Mouse (Mus musculus) stomach, embryonic 15.5 days (tissue): ENCODE measurements at regions not wholly inside any gene's neighbourhood (a gene's known extent, or its start where the extent isn't known, plus 50 kb on each side); places are given as distances from the start of the nearest gene placed in this dataset.
"Not testable (repeated sequence)": the region's sequence is repeated elsewhere in the genome, so short reads cannot be mapped to it uniquely, and the experiment has no call there.

Experiments used
- ATAC-seq: fragments of 200-750 bp; cut with Nextera tagmentation; 2 replicates; pipeline ENCODE4 v1.8.0; 2017; ENCODE audit warnings: low read depth, moderate number of reproducible peaks, moderate TSS enrichment; ENCODE audit not compliant: insufficient read depth, low FRiP score
- H3K27ac ChIP-seq: fragments of 300-500 bp; sonication (generic); 2 replicates; pipeline ENCODE4 v1.5.1; 2015; ENCODE audit warnings: mild to moderate bottlenecking, inconsistent platforms
- H3K27me3 ChIP-seq: fragments of 300-500 bp; sonication (generic); replicated peaks from 2 replicates; pipeline ENCODE4 v1.6.1; 2015; ENCODE audit warnings: inconsistent platforms
- H3K36me3 ChIP-seq: fragments of 300-500 bp; sonication (generic); 2 replicates; pipeline ENCODE4 v1.6.1; 2015; ENCODE audit warnings: inconsistent platforms
- H3K4me1 ChIP-seq: fragments of 300-500 bp; sonication (generic); 2 replicates; pipeline ENCODE4 v1.6.1; 2015; ENCODE audit warnings: inconsistent platforms
- H3K4me2 ChIP-seq: fragments of 300-500 bp; sonication (generic); 2 replicates; pipeline ENCODE4 v1.6.1; 2015; ENCODE audit warnings: mild to moderate bottlenecking, inconsistent platforms
- H3K4me3 ChIP-seq: fragments of 300-500 bp; sonication (generic); replicated peaks from 2 replicates; pipeline ENCODE4 v1.5.1; 2015; ENCODE audit warnings: inconsistent platforms
- H3K9ac ChIP-seq: fragments of 300-500 bp; sonication (generic); 2 replicates; pipeline ENCODE4 v1.6.1; 2015; ENCODE audit warnings: inconsistent platforms
- H3K9me3 ChIP-seq: fragments of 300-500 bp; sonication (generic); 2 replicates; pipeline ENCODE4 v1.6.1; 2016; ENCODE audit warnings: inconsistent platforms
- WGBS: fragments of 180-500 bp; shearing (Covaris S2); methylation state at CpG from one replicate; pipeline ENCODE4 v1.1.7; 2015; 5-methylcytosine and 5-hydroxymethylcytosine counted together

- Histone ChIP-seq H3K9me3 (no peaks in the 10 kb centered on the region), H3K9ac (no peak overlapping the region), H3K27me3 (no peaks in the 10 kb centered on the region), H3K4me1 (no peaks in the 10 kb centered on the region), H3K36me3 (no peaks in the 10 kb centered on the region), H3K27ac (no peak overlapping the region), H3K4me3 (no peak overlapping the region), H3K4me2 (no peak overlapping the region)
- ATAC-seq: no peak
- 52% methylated on average over 5 of the region's 5 CpGs for WGBS
Measured at GRCm38 (mm10) chr6:66401868-66402440, 133.2 kb upstream of the Mad2l1 start.

GRCm38 (mm10) chr6:66414822-66415221, 120.4 kb upstream of the Mad2l1 start:
- no peaks in the 10 kb centered on the region for H3K9me3 ChIP-seq
- no peaks in the 10 kb centered on the region for H3K27me3 ChIP-seq
- ATAC-seq: no peak
- H3K36me3 ChIP-seq: no peaks in the 10 kb centered on the region
- WGBS: 38% methylated on average over 4 of the region's 4 CpGs
- no peak overlapping the region for H3K9ac ChIP-seq
- no peak overlapping the region for H3K4me2 ChIP-seq
- no peak overlapping the region for H3K27ac ChIP-seq
- H3K4me3 ChIP-seq: no peak overlapping the region
- H3K4me1 ChIP-seq: no peaks in the 10 kb centered on the region

- H3K27ac ChIP-seq: no peak overlapping the region
- no peaks in the 10 kb centered on the region for H3K27me3 ChIP-seq
- no peak overlapping the region for H3K9ac ChIP-seq
- H3K4me1 ChIP-seq: no peaks in the 10 kb centered on the region
- no peak for ATAC-seq
- H3K36me3 ChIP-seq: no peaks in the 10 kb centered on the region
- no peak overlapping the region for H3K4me2 ChIP-seq
- WGBS: 64% methylated on average over 7 of the region's 7 CpGs
- no peaks in the 10 kb centered on the region for H3K9me3 ChIP-seq
- no peak overlapping the region for H3K4me3 ChIP-seq
Measured at GRCm38 (mm10) chr6:66419452-66420041, 115.6 kb upstream of the Mad2l1 start.

GRCm38 (mm10) chr6:66428370-66428769, 106.8 kb upstream of the Mad2l1 start:
- Histone ChIP-seq H3K36me3 (no peaks in the 10 kb centered on the region), H3K9ac (no peak overlapping the region), H3K4me2 (no peak overlapping the region), H3K27ac (no peak overlapping the region), H3K4me3 (no peak overlapping the region), H3K9me3 (no peaks in the 10 kb centered on the region), H3K4me1 (no peaks in the 10 kb centered on the region), H3K27me3 (no peaks in the 10 kb centered on the region)
- 49% methylated on average over 4 of the region's 4 CpGs for WGBS
- no peak for ATAC-seq

- H3K4me3 ChIP-seq, H3K9me3 ChIP-seq, ATAC-seq, H3K27ac ChIP-seq, H3K27me3 ChIP-seq, H3K4me1 ChIP-seq, H3K4me2 ChIP-seq, H3K9ac ChIP-seq, H3K36me3 ChIP-seq: not testable (repeated sequence)
Measured at GRCm38 (mm10) chr6:66450408-66450807, 84.8 kb upstream of the Mad2l1 start.

GRCm38 (mm10) chr6:66458172-66458571, 77.0 kb upstream of the Mad2l1 start:
- H3K27ac ChIP-seq: no peak overlapping the region
- no peak for ATAC-seq
- no peaks in the 10 kb centered on the region for H3K9me3 ChIP-seq
- no peak overlapping the region for H3K4me3 ChIP-seq
- no peaks in the 10 kb centered on the region for H3K27me3 ChIP-seq
- no peaks in the 10 kb centered on the region for H3K4me1 ChIP-seq
- no peak overlapping the region for H3K4me2 ChIP-seq
- no peak overlapping the region for H3K9ac ChIP-seq
- WGBS: 85% methylated on average over 3 of the region's 3 CpGs
- no peaks in the 10 kb centered on the region for H3K36me3 ChIP-seq

- no peaks in the 10 kb centered on the region for H3K4me1 ChIP-seq
- H3K9ac ChIP-seq: no peak overlapping the region
- H3K27ac ChIP-seq: no peak overlapping the region
- no peak overlapping the region for H3K4me3 ChIP-seq
- no peaks in the 10 kb centered on the region for H3K36me3 ChIP-seq
- H3K27me3 ChIP-seq: no peaks in the 10 kb centered on the region
- no peaks in the 10 kb centered on the region for H3K9me3 ChIP-seq
- 79% methylated on average over 4 of the region's 5 CpGs for WGBS
- ATAC-seq: no peak
- no peak overlapping the region for H3K4me2 ChIP-seq
Measured at GRCm38 (mm10) chr6:66464540-66464939, 70.7 kb upstream of the Mad2l1 start.

- Histone ChIP-seq H3K27me3 (no peaks in the 10 kb centered on the region), H3K36me3 (no peaks in the 10 kb centered on the region), H3K9ac (no peak overlapping the region), H3K9me3 (no peaks in the 10 kb centered on the region), H3K4me1 (no peaks in the 10 kb centered on the region), H3K4me3 (no peak overlapping the region), H3K4me2 (no peak overlapping the region), H3K27ac (no peak overlapping the region)
- 72% methylated on average over 11 of the region's 11 CpGs for WGBS
- no peak for ATAC-seq
Measured at GRCm38 (mm10) chr6:66465137-66465853, 69.9 kb upstream of the Mad2l1 start.

GRCm38 (mm10) chr6:66466757-66467156, 68.4 kb upstream of the Mad2l1 start:
- no peak overlapping the region for H3K4me3 ChIP-seq
- no peaks in the 10 kb centered on the region for H3K4me1 ChIP-seq
- H3K9me3 ChIP-seq: no peaks in the 10 kb centered on the region
- ATAC-seq: no peak
- no peaks in the 10 kb centered on the region for H3K27me3 ChIP-seq
- 29% methylated on average over 3 of the region's 3 CpGs for WGBS
- H3K9ac ChIP-seq: no peak overlapping the region
- no peak overlapping the region for H3K4me2 ChIP-seq
- H3K27ac ChIP-seq: no peak overlapping the region
- H3K36me3 ChIP-seq: no peaks in the 10 kb centered on the region

- 89% methylated on average over 4 of the region's 4 CpGs for WGBS
- Histone ChIP-seq H3K9ac (no peak overlapping the region), H3K27me3 (no peaks in the 10 kb centered on the region), H3K4me1 (no peaks in the 10 kb centered on the region), H3K36me3 (no peaks in the 10 kb centered on the region), H3K9me3 (no peaks in the 10 kb centered on the region), H3K4me2 (no peak overlapping the region), H3K27ac (no peak overlapping the region), H3K4me3 (no peak overlapping the region)
- ATAC-seq: peak; percentile 22; the same call in 1 of the 2 replicates
Measured at GRCm38 (mm10) chr6:66470627-66471249, 64.5 kb upstream of the Mad2l1 start.

- Histone ChIP-seq H3K9ac (no peak overlapping the region), H3K9me3 (no peaks in the 10 kb centered on the region), H3K36me3 (no peaks in the 10 kb centered on the region), H3K27me3 (no peaks in the 10 kb centered on the region), H3K4me1 (no peaks in the 10 kb centered on the region), H3K27ac (no peak overlapping the region), H3K4me3 (no peak overlapping the region), H3K4me2 (no peak overlapping the region)
- no peak for ATAC-seq
- WGBS: 70% methylated on average over 3 of the region's 3 CpGs
Measured at GRCm38 (mm10) chr6:66471786-66472185, 63.4 kb upstream of the Mad2l1 start.

- 67% methylated on average over 4 of the region's 4 CpGs for WGBS
- Histone ChIP-seq H3K36me3 (no peaks in the 10 kb centered on the region), H3K9ac (no peak overlapping the region), H3K4me2 (no peak overlapping the region), H3K4me3 (no peak overlapping the region), H3K27me3 (no peaks in the 10 kb centered on the region), H3K27ac (no peak overlapping the region), H3K9me3 (no peaks in the 10 kb centered on the region), H3K4me1 (no peaks in the 10 kb centered on the region)
- no peak for ATAC-seq
Measured at GRCm38 (mm10) chr6:66472697-66473096, 62.5 kb upstream of the Mad2l1 start.
